Mouse (Mus musculus): ENCODE data around the gene Mlst8.

GRCm38 (mm10) chr17:24477053-24477984 is 1.6 kb downstream of the Mlst8 start:
- TF ChIP-seq USF1 (IDR thresholded peaks at IDR 0.05; ENCODE audit: low read depth, low read length): no peak
- no peak for TF ChIP-seq CTCF (conservative IDR thresholded peaks at IDR 0.05 in 1 of 2, IDR thresholded peaks at IDR 0.05 in 1 of 2; ENCODE audit: low read depth in 2 of 2, low read length in 2 of 2)
- TF ChIP-seq SMC3 (IDR thresholded peaks at IDR 0.05; ENCODE audit: low read depth, low read length): no peak
- no peak for TF ChIP-seq EP300 (IDR thresholded peaks at IDR 0.05; ENCODE audit: low read length)
- TF ChIP-seq POLR2A (IDR thresholded peaks at IDR 0.05; ENCODE audit: low read depth, low read length): no peak
- TF ChIP-seq MYC (IDR thresholded peaks at IDR 0.05; ENCODE audit: low read depth, low read length): no peak
- TF ChIP-seq BHLHE40 (IDR thresholded peaks at IDR 0.05; ENCODE audit: low read depth, low read length): no peak
- TF ChIP-seq MAZ (IDR thresholded peaks at IDR 0.05; ENCODE audit: low read depth, low read length): no peak
- TF ChIP-seq POLR2AphosphoS2 (IDR thresholded peaks at IDR 0.05; ENCODE audit: low read depth, low read length): no peak
- no peak for TF ChIP-seq SIN3A (IDR thresholded peaks at IDR 0.05; ENCODE audit: low read length)
- TF ChIP-seq ZKSCAN1 (IDR thresholded peaks at IDR 0.05; ENCODE audit: borderline replicate concordance, low read depth, low read length): no peak
- no peak for TF ChIP-seq E2F4 (IDR thresholded peaks at IDR 0.05; ENCODE audit: insufficient replicate concordance, low read depth, low read length)

All from CH12.LX (cell line).